16 mouse cellular contexts compared by ENCODE assay signal in genomic region chr16:9865710-9866109, GRCm38 (mm10).
DNase-seq lines count a peak whose midpoint lies in the region; ATAC-seq and TF ChIP-seq lines count a peak whose summit lies in the region.
"Had no signal": no experiment of that assay in that cellular context is flagged by ENCODE, and none has a peak within 500 bp of the region (broad histone marks: within the 10 kb centered on the region; RNA-seq: fewer than 3 reads in every experiment).

No protein-coding gene starts in this region.

- H3K4me3 ChIP-seq in intestine, postnatal 0 days (ENCODE audit: low read depth, low read length): no peak overlapping the region
- no peak overlapping the region for H3K4me3 ChIP-seq in intestine, embryonic 16.5 days (ENCODE audit: low read length)
- no peak overlapping the region for H3K4me3 ChIP-seq in midbrain, postnatal 0 days (ENCODE audit: low read depth, low read length)
- no peak overlapping the region for H3K4me3 ChIP-seq in midbrain, embryonic 10.5 days
- H3K4me3 ChIP-seq in embryonic facial prominence, embryonic 10.5 days: no peak overlapping the region
- H3K4me3 ChIP-seq: hindbrain, embryonic 15.5 days; neural tube, embryonic 13.5 days had no signal

- no peak for DNase-seq in midbrain, postnatal 0 days (ENCODE audit: low spot score)
- no peak for DNase-seq in midbrain, embryonic 10.5 days (ENCODE audit: low spot score)
- DNase-seq in ES-CJ7 (ENCODE audit: low read depth, low spot score): peak; percentile 65
- DNase-seq in embryo, embryonic 10.5 days (ENCODE audit: low spot score): peak; percentile 10
- DNase-seq in embryonic facial prominence, embryonic 10.5 days (ENCODE audit: low spot score): no peak
- DNase-seq: cerebellum, adult 11 months; heart, postnatal 14 days; kidney, adult 2 months; lung, adult 2 months; thymus, postnatal 36 days had no signal

- 66% methylated on average over 3 of the region's 3 CpGs for WGBS in intestine, postnatal 0 days
- WGBS in intestine, embryonic 16.5 days: 82% methylated on average over 3 of the region's 3 CpGs
- 78% methylated on average over 3 of the region's 3 CpGs for WGBS in midbrain, postnatal 0 days
- 73% methylated on average over 3 of the region's 3 CpGs for WGBS in midbrain, embryonic 10.5 days
- 82% methylated on average over 3 of the region's 3 CpGs for WGBS in embryonic facial prominence, embryonic 10.5 days

- H3K4me1 ChIP-seq in intestine, postnatal 0 days (replicated peaks; ENCODE audit: control insufficient read depth, insufficient read depth, low read length): no peaks in the 10 kb centered on the region
- H3K4me1 ChIP-seq in intestine, embryonic 16.5 days (ENCODE audit: control insufficient read depth, insufficient read depth, low read length): no peaks in the 10 kb centered on the region
- H3K4me1 ChIP-seq in midbrain, postnatal 0 days (ENCODE audit: insufficient read depth, low read length): no peaks in the 10 kb centered on the region
- H3K4me1 ChIP-seq in midbrain, embryonic 10.5 days: no peaks in the 10 kb centered on the region
- H3K4me1 ChIP-seq in embryonic facial prominence, embryonic 10.5 days: no peaks in the 10 kb centered on the region
- H3K4me1 ChIP-seq: hindbrain, embryonic 15.5 days; neural tube, embryonic 13.5 days had no signal

- no peak for ATAC-seq in intestine, postnatal 0 days
- no peak for ATAC-seq in intestine, embryonic 16.5 days
- no peak for ATAC-seq in midbrain, postnatal 0 days (ENCODE audit: low FRiP score)
- ATAC-seq in megakaryocyte, adult 5-6 weeks (ENCODE audit: poor library complexity, severe bottlenecking): no peak
- ATAC-seq: activated CD4-positive, CD25-positive, alpha-beta regulatory T cell, adult 4 months had no signal

- no peaks in the 10 kb centered on the region for H3K36me3 ChIP-seq in intestine, postnatal 0 days (ENCODE audit: control insufficient read depth, insufficient read depth)
- H3K36me3 ChIP-seq in intestine, embryonic 16.5 days (ENCODE audit: control insufficient read depth, insufficient read depth, low read length): no peaks in the 10 kb centered on the region
- H3K36me3 ChIP-seq in midbrain, postnatal 0 days (ENCODE audit: insufficient read depth, low read length): no peaks in the 10 kb centered on the region
- no peaks in the 10 kb centered on the region for H3K36me3 ChIP-seq in midbrain, embryonic 10.5 days
- no peaks in the 10 kb centered on the region for H3K36me3 ChIP-seq in embryonic facial prominence, embryonic 10.5 days (replicated peaks)
- H3K36me3 ChIP-seq: hindbrain, embryonic 15.5 days; neural tube, embryonic 13.5 days had no signal

- H3K27ac ChIP-seq in intestine, postnatal 0 days (ENCODE audit: low read depth, low read length): no peak overlapping the region
- H3K27ac ChIP-seq in intestine, embryonic 16.5 days (ENCODE audit: low read length): no peak overlapping the region
- H3K27ac ChIP-seq in midbrain, postnatal 0 days (ENCODE audit: low read depth, low read length): no peak overlapping the region
- H3K27ac ChIP-seq in midbrain, embryonic 10.5 days (replicated peaks): no peak overlapping the region
- H3K27ac ChIP-seq in embryonic facial prominence, embryonic 10.5 days (replicated peaks): no peak overlapping the region
- H3K27ac ChIP-seq: hindbrain, embryonic 15.5 days; neural tube, embryonic 13.5 days had no signal

- H3K4me2 ChIP-seq in intestine, postnatal 0 days (replicated peaks; ENCODE audit: low read depth): no peak overlapping the region
- H3K4me2 ChIP-seq in intestine, embryonic 16.5 days (ENCODE audit: low read depth, low read length): no peak overlapping the region
- H3K4me2 ChIP-seq in midbrain, postnatal 0 days (ENCODE audit: low read depth, low read length, poor library complexity, severe bottlenecking): no peak overlapping the region
- H3K4me2 ChIP-seq: hindbrain, embryonic 15.5 days; neural tube, embryonic 13.5 days had no signal

- H3K9me3 ChIP-seq in intestine, postnatal 0 days (ENCODE audit: control insufficient read depth): no peaks in the 10 kb centered on the region
- H3K9me3 ChIP-seq in intestine, embryonic 16.5 days (ENCODE audit: control insufficient read depth, low read length): no peaks in the 10 kb centered on the region
- no peaks in the 10 kb centered on the region for H3K9me3 ChIP-seq in midbrain, postnatal 0 days (ENCODE audit: low read length)
- no peaks in the 10 kb centered on the region for H3K9me3 ChIP-seq in midbrain, embryonic 10.5 days (replicated peaks)
- H3K9me3 ChIP-seq in embryonic facial prominence, embryonic 10.5 days: no peaks in the 10 kb centered on the region
- H3K9me3 ChIP-seq: hindbrain, embryonic 15.5 days had no signal

- no peak overlapping the region for H3K9ac ChIP-seq in intestine, postnatal 0 days (ENCODE audit: low read depth, low read length)
- H3K9ac ChIP-seq in intestine, embryonic 16.5 days (ENCODE audit: low read depth, low read length): no peak overlapping the region
- H3K9ac ChIP-seq in midbrain, postnatal 0 days (replicated peaks; ENCODE audit: low read length, poor library complexity, severe bottlenecking): no peak overlapping the region
- H3K9ac ChIP-seq: hindbrain, embryonic 15.5 days; neural tube, embryonic 13.5 days had no signal

- no peaks in the 10 kb centered on the region for H3K27me3 ChIP-seq in intestine, postnatal 0 days (replicated peaks; ENCODE audit: control insufficient read depth, insufficient read depth, low read length)
- no peaks in the 10 kb centered on the region for H3K27me3 ChIP-seq in intestine, embryonic 16.5 days (replicated peaks; ENCODE audit: control insufficient read depth, insufficient read depth, low read length)
- no peaks in the 10 kb centered on the region for H3K27me3 ChIP-seq in midbrain, postnatal 0 days (ENCODE audit: insufficient read depth, low read length)
- no peaks in the 10 kb centered on the region for H3K27me3 ChIP-seq in midbrain, embryonic 10.5 days (ENCODE audit: low read depth, poor library complexity, severe bottlenecking)
- H3K27me3 ChIP-seq in embryonic facial prominence, embryonic 10.5 days (replicated peaks; ENCODE audit: low read depth, poor library complexity, severe bottlenecking): no peaks in the 10 kb centered on the region
- H3K27me3 ChIP-seq: hindbrain, embryonic 15.5 days; neural tube, embryonic 13.5 days had no signal

- peak; percentile 31; the same call in 1 of the 2 replicates for TF ChIP-seq CTCF in intestine, postnatal 0 days (IDR thresholded peaks at IDR 0.05; ENCODE audit: low read depth)
- TF ChIP-seq CTCF in midbrain, postnatal 0 days (IDR thresholded peaks at IDR 0.05): peak; percentile 42

Comparison
In these comparisons a context has a peak if more than half of its experiments do, and no peak if none do; other contexts are left out.
1. DNase-seq: peak in ES-CJ7 (single experiment) and embryo, embryonic 10.5 days (single experiment); none in midbrain, postnatal 0 days (single experiment), midbrain, embryonic 10.5 days (single experiment) and embryonic facial prominence, embryonic 10.5 days (single experiment).